Mouse (Mus musculus) adrenal gland, postnatal 36 days (tissue): ENCODE data around the gene Milr1. TPM values are rescaled to one million over a fixed set of nuclear protein-coding genes. Genes with fewer than 3 reads are reported as not detected.

Source experiments
- DNase-seq, 2 experiments: peaks; one replicate each; pipeline ENCODE4 v3.0.0; 2021; ENCODE audit warnings: mixed read lengths in 1 of 2
- microRNA-seq: library from miRNA; unstranded; fragments of <30 nt; microRNA quantifications from one replicate; pipeline ENCODE4 v1.2.0, GENCODE M21; 2021
- total RNA-seq, 2 experiments: library from RNA; stranded (reverse); gene quantifications; 2 replicates each; pipeline ENCODE4 v1.2.3; 2021

The Milr1 gene
- total RNA-seq, 2 experiments from 2014 or later = 1.7 to 2.1 TPM

GRCm38 (mm10) chr11:106812410-106813136 lies 61.5 kb downstream of the Milr1 start:
- no peak for DNase-seq

GRCm38 (mm10) chr11:106814601-106815320 lies 63.7 kb downstream of the Milr1 start:
- no peak for DNase-seq

- DNase-seq = no peak
These were observed 64.3 kb downstream of the Milr1 start for GRCm38 (mm10) chr11:106815331-106815730.

- no peak for DNase-seq
These were observed 64.7 kb downstream of the Milr1 start for GRCm38 (mm10) chr11:106815761-106816160.

GRCm38 (mm10) chr11:106816316-106816715 lies 65.3 kb downstream of the Milr1 start:
- DNase-seq = no peak

- DNase-seq = no peak
These were observed 66.1 kb downstream of the Milr1 start for GRCm38 (mm10) chr11:106817156-106817555.

GRCm38 (mm10) chr11:106817808-106818207 lies 66.8 kb downstream of the Milr1 start:
- DNase-seq = no peak

- DNase-seq = peak in 1 of 2 experiments; percentile 25
These were observed 67.3 kb downstream of the Milr1 start for GRCm38 (mm10) chr11:106818341-106818740.

Small RNA genes within 50 kb of the gene (microRNA-seq; reads per million reads assigned to microRNA genes)
- not detected for gene Gm25994
- 10.7 reads per million, percentile 25 among the genes with 10 or more reads in this experiment for gene Mir3064

Other genes with a start within 250 kb of the Milr1 start
- 10 to 100 TPM; 52.3 to 54.4 TPM for gene Tex2, start 137.8 kb upstream of the Milr1 start, total RNA-seq
- gene Pecam1, start 598 bp upstream of the Milr1 start, total RNA-seq = 10 to 100 TPM; 71.1 to 90.8 TPM
- 1 to 10 TPM; 3.9 to 7.5 TPM for gene Polg2, start 28.3 kb downstream of the Milr1 start, total RNA-seq
- 100 to 1,000 TPM; 752 to 850 TPM for gene Ddx5, start 38.0 kb downstream of the Milr1 start, total RNA-seq
- gene Cep95, start 38.0 kb downstream of the Milr1 start, total RNA-seq = 10 to 100 TPM in 1 of 2 experiments, 1 to 10 TPM in 1; 6.5 to 10.9 TPM
- 10 to 100 TPM; 36.6 to 42.7 TPM for gene Smurf2, start 169.5 kb downstream of the Milr1 start, total RNA-seq
- 10 to 100 TPM; 40.8 to 43.6 TPM for gene Kpna2, start 248.3 kb downstream of the Milr1 start, total RNA-seq